Mouse (Mus musculus) lung, embryonic 16.5 days (tissue): ENCODE data around the gene Ndufv3. TPM values are rescaled to one million over a fixed set of nuclear protein-coding genes. Genes with fewer than 3 reads are reported as not detected.
A peak's percentile ranks its signal among the peaks of the same experiment; 100 is the strongest.

Source experiments
- ATAC-seq: fragments of 200-750 bp; cut with Nextera tagmentation; 2 replicates; pipeline ENCODE4 v1.8.0; 2017; ENCODE audit warnings: low read depth, mild to moderate bottlenecking, moderate library complexity
- H3K27ac ChIP-seq: fragments of 300-500 bp; sonication (generic); 2 replicates; pipeline ENCODE4 v1.5.1; 2014; ENCODE audit warnings: mild to moderate bottlenecking, control low read depth, low read length
- H3K27me3 ChIP-seq: fragments of 300-500 bp; sonication (generic); 2 replicates; pipeline ENCODE4 v1.6.1; 2014; ENCODE audit warnings: low read depth, low read length, mixed read lengths; ENCODE audit not compliant: control insufficient read depth, insufficient read depth
- H3K36me3 ChIP-seq: fragments of 300-500 bp; sonication (generic); 2 replicates; pipeline ENCODE4 v1.6.1; 2014; ENCODE audit warnings: low read length; ENCODE audit not compliant: control insufficient read depth, insufficient read depth
- H3K4me1 ChIP-seq: fragments of 300-500 bp; sonication (generic); replicated peaks from 2 replicates; pipeline ENCODE4 v1.6.1; 2014; ENCODE audit warnings: low read length, mixed read lengths; ENCODE audit not compliant: control insufficient read depth, insufficient read depth
- H3K4me2 ChIP-seq: fragments of 300-500 bp; sonication (generic); 2 replicates; pipeline ENCODE4 v1.6.1; 2014; ENCODE audit warnings: low read depth, low read length, control low read depth
- H3K4me3 ChIP-seq: fragments of 300-500 bp; sonication (generic); 2 replicates; pipeline ENCODE4 v1.5.1; 2014; ENCODE audit warnings: mild to moderate bottlenecking, low read length, control low read depth
- H3K9ac ChIP-seq: fragments of 300-500 bp; sonication (generic); 2 replicates; pipeline ENCODE4 v1.6.1; 2014; ENCODE audit warnings: low read length, control low read depth
- H3K9me3 ChIP-seq: fragments of 300-500 bp; sonication (generic); 2 replicates; pipeline ENCODE4 v1.6.1; 2016; ENCODE audit warnings: low read length; ENCODE audit not compliant: control insufficient read depth
- WGBS: fragments of 180-500 bp; shearing (Covaris S2); extraction: QIAGEN DNeasy Blood & Tissue Kit; methylation state at CpG from one replicate; pipeline ENCODE4 v1.1.7; 2014; 5-methylcytosine and 5-hydroxymethylcytosine counted together
- polyA plus RNA-seq: library from polyadenylated mRNA; unstranded; fragments of >200 nt; fragmentation: Nextera tagmentation; extraction: Ambion mirVana; gene quantifications from 2 replicates; pipeline ENCODE4 v1.2.1, GENCODE M21; 2015

Gene Ndufv3
- 253 and 258 TPM in 2 replicates for polyA plus RNA-seq

- Histone ChIP-seq H3K36me3 (peaks cover 10% of the 10 kb centered on the region), H3K4me1 (peaks cover 14% of the 10 kb centered on the region), H3K27ac (peak within 1 kb of the TSS; percentile 66), H3K9me3 (no peaks in the 10 kb centered on the region), H3K27me3 (no peaks in the 10 kb centered on the region), H3K4me2 (peak within 1 kb of the TSS; percentile 82), H3K4me3 (peak within 1 kb of the TSS; percentile 62), H3K9ac (peak within 1 kb of the TSS; percentile 70)
- WGBS, result under 1% methylated on average over 42 of the region's 45 CpGs
- peak; percentile 99 for ATAC-seq
Measured at GRCm38 (mm10) chr17:31519946-31520838, at the start of gene Ndufv3, which contains the start of gene Wdr4. Gene Ndufv3 (plus strand): TSS chr17:31520115. Gene Wdr4 (minus strand): TSS chr17:31519980.

GRCm38 (mm10) chr17:31470766-31471418 lies 49.0 kb upstream of the Ndufv3 start:
- Histone ChIP-seq H3K9ac (no peak overlapping the region), H3K4me1 (no peaks in the 10 kb centered on the region), H3K36me3 (peaks cover 8% of the 10 kb centered on the region), H3K27ac (no peak overlapping the region), H3K27me3 (no peaks in the 10 kb centered on the region), H3K4me2 (no peak overlapping the region), H3K4me3 (no peak overlapping the region), H3K9me3 (no peaks in the 10 kb centered on the region)
- no peak for ATAC-seq
- 89% methylated on average over 4 of the region's 5 CpGs for WGBS

GRCm38 (mm10) chr17:31474388-31474787 lies 45.5 kb upstream of the Ndufv3 start:
- no peak overlapping the region for H3K27ac ChIP-seq
- 65% methylated on average over 6 of the region's 6 CpGs for WGBS

GRCm38 (mm10) chr17:31478606-31479005 lies 41.3 kb upstream of the Ndufv3 start:
- H3K36me3 ChIP-seq, result no peaks in the 10 kb centered on the region

More at GRCm38 (mm10) chr17:31474388-31474787, 45.5 kb upstream of the Ndufv3 start:
- no peak overlapping the region for H3K4me2 ChIP-seq
- H3K4me1 ChIP-seq, result no peaks in the 10 kb centered on the region
- H3K9me3 ChIP-seq, result no peaks in the 10 kb centered on the region
- H3K4me3 ChIP-seq, result no peak overlapping the region
- peaks cover 2% of the 10 kb centered on the region; the same call in 1 of the 2 replicates for H3K36me3 ChIP-seq
- no peaks in the 10 kb centered on the region for H3K27me3 ChIP-seq
- H3K9ac ChIP-seq, result no peak overlapping the region
- no peak for ATAC-seq

GRCm38 (mm10) chr17:31479108-31479844 lies 40.6 kb upstream of the Ndufv3 start:
- 46% methylated on average over 11 of the region's 11 CpGs for WGBS
- H3K4me1 ChIP-seq, result no peaks in the 10 kb centered on the region
- no peak overlapping the region for H3K4me3 ChIP-seq
- no peaks in the 10 kb centered on the region for H3K9me3 ChIP-seq
- no peak overlapping the region for H3K27ac ChIP-seq
- H3K4me2 ChIP-seq, result no peak overlapping the region
- ATAC-seq, result no peak
- no peaks in the 10 kb centered on the region for H3K27me3 ChIP-seq
- no peaks in the 10 kb centered on the region for H3K36me3 ChIP-seq
- no peak overlapping the region for H3K9ac ChIP-seq

More at GRCm38 (mm10) chr17:31478606-31479005, 41.3 kb upstream of the Ndufv3 start:
- H3K9ac ChIP-seq, result no peak overlapping the region
- no peak for ATAC-seq
- H3K4me1 ChIP-seq, result no peaks in the 10 kb centered on the region
- H3K4me3 ChIP-seq, result no peak overlapping the region
- no peak overlapping the region for H3K27ac ChIP-seq
- H3K9me3 ChIP-seq, result no peaks in the 10 kb centered on the region
- 69% methylated on average over 7 of the region's 7 CpGs for WGBS
- no peaks in the 10 kb centered on the region for H3K27me3 ChIP-seq
- no peak overlapping the region for H3K4me2 ChIP-seq

- Histone ChIP-seq H3K9ac (no peak overlapping the region), H3K27me3 (no peaks in the 10 kb centered on the region), H3K4me3 (no peak overlapping the region), H3K27ac (no peak overlapping the region), H3K4me2 (no peak overlapping the region), H3K36me3 (no peaks in the 10 kb centered on the region), H3K4me1 (no peaks in the 10 kb centered on the region), H3K9me3 (no peaks in the 10 kb centered on the region)
- 76% methylated on average over 10 of the region's 10 CpGs for WGBS
- no peak for ATAC-seq
Measured at GRCm38 (mm10) chr17:31486616-31487198, 33.2 kb upstream of the Ndufv3 start.

GRCm38 (mm10) chr17:31487433-31488060 lies 32.4 kb upstream of the Ndufv3 start:
- H3K9ac ChIP-seq, result no peak overlapping the region
- H3K9me3 ChIP-seq, result no peaks in the 10 kb centered on the region
- H3K4me2 ChIP-seq, result no peak overlapping the region
- no peaks in the 10 kb centered on the region for H3K4me1 ChIP-seq
- H3K4me3 ChIP-seq, result no peak overlapping the region
- no peaks in the 10 kb centered on the region for H3K36me3 ChIP-seq
- ATAC-seq, result no peak
- WGBS, result 34% methylated on average over 6 of the region's 6 CpGs
- no peak overlapping the region for H3K27ac ChIP-seq
- no peaks in the 10 kb centered on the region for H3K27me3 ChIP-seq

GRCm38 (mm10) chr17:31491355-31491754 lies 28.6 kb upstream of the Ndufv3 start:
- ATAC-seq, result no peak
- Histone ChIP-seq H3K4me1 (no peaks in the 10 kb centered on the region), H3K36me3 (peaks cover 9% of the 10 kb centered on the region), H3K27ac (no peak overlapping the region), H3K9ac (no peak overlapping the region), H3K4me2 (no peak overlapping the region), H3K9me3 (no peaks in the 10 kb centered on the region), H3K27me3 (no peaks in the 10 kb centered on the region), H3K4me3 (no peak overlapping the region)
